Mouse (Mus musculus) gastrocnemius, postnatal 36 days (tissue): ENCODE data around the gene Stn1. TPM values are rescaled to one million over a fixed set of nuclear protein-coding genes. Genes with fewer than 3 reads are reported as not detected.
A peak's percentile ranks its signal among the peaks of the same experiment; 100 is the strongest.

Experiments used
- DNase-seq, 2 experiments: peaks; one replicate each; pipeline ENCODE4 v3.0.0; 2022
- intact Hi-C: fragments of 180-260 bp; cut with DNase I; formaldehyde crosslinking; loops from one replicate; pipeline ENCODE4 v1.15.1; 2025
- total RNA-seq, 2 experiments: library from RNA; stranded (reverse); gene quantifications; 2 replicates each; pipeline ENCODE4 v1.2.3; 2021

Stn1 gene
- total RNA-seq, 2 experiments from 2014 or later = 5.1 TPM

DNA sequence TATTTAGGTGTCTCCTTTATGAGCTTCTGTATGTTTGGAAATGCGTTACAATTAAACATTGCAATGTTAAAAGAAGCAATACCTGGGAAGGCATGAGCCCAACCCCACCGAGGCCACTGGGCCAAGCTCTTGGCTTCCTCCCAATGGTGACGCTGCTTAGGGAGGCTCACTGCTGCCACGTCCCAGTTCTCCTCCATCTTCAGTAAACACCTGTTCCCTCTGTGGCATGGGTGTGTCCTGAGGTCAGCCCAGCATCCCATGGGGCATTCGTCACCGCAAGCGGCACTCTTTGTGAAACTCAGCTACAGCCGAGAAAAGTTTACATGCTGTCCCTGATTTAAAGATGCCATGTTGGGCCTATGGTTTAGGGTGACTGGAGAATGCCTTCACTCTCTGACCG is 49.7 kb downstream of the Stn1 start:
- DNase-seq = no peak
- intact Hi-C loops = no loop called here

GRCm38 (mm10) chr19:47485997-47486566 is 51.2 kb downstream of the Stn1 start:
- intact Hi-C loops = no loop called here
- DNase-seq = no peak

- intact Hi-C loops = no loop called here
Observed at GRCm38 (mm10) chr19:47484110-47484509, 53.2 kb downstream of the Stn1 start.

DNA sequence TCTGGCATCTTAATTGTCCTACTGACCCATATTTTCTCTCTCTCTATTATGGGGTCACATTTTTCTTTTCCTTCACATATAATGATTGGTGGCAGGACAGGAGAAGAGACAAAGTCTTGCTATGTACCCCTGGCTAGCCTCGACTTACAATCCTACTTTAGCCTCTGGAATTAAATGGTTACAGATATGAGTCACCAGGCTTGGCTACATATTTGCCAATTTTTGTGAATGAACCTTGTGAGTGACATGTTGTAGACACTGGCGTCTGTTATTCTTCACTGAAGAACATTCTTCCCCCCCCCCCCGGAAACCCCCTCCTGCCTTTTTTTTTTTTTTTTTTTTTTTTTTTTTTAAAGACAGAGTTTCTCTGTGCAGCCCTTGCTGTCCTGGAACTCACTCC is 54.0 kb downstream of the Stn1 start:
- no peak for DNase-seq
- intact Hi-C loops = no loop called here

More at GRCm38 (mm10) chr19:47484110-47484509, 53.2 kb downstream of the Stn1 start:
- no peak for DNase-seq

- DNase-seq = no peak
- intact Hi-C loops = no loop called here
Observed at GRCm38 (mm10) chr19:47473453-47473852, 63.9 kb downstream of the Stn1 start.

DNA sequence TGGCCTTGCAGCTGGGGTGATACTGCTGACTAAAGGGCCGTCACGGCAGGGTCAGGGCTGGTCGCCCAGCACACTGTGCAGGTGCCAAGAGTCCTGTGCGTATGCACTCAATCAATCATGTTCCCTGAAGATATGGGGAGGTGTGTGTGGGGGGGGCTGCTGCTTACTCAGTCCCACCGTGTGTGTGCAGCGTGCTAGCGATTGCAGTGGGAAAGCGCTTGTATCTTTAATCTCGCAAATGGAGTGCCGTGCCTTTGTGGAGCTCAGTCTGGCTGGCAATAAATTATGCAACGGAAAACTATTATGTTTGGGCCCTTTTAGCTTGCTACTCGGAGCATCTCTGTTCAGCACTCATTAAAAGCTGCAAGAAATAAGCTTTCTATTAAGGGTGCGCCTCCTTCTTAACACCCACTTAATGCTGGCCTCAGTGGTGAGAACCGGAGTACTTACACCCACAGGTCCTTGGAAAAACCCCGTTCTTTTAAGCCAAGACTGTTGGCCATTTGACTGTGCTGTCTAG is 64.4 kb downstream of the Stn1 start:
- intact Hi-C loops = no loop called here

DNA sequence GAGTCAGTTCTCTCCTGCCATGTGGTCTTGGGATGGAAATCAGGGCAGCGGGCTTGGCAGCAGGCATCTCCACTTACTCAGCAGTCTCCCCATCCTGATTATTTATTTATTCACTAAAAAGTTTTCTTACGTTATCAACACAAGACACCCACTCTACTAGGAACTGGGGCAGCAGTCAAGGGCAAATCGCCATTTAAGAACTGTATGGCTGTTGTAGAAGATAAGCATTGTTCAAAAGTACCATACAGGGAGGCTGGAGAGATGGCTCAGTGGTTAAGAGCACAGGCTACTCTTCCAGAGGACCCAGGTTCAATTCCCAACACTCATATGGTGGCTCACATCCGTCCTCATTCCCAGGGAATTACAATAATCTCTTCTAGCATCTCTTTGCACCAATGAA is 65.5 kb downstream of the Stn1 start:
- DNase-seq = no peak
- intact Hi-C loops = no loop called here

More for the DNA sequence above, 64.4 kb downstream of the Stn1 start:
- DNase-seq = peak in 1 of 2 experiments; percentile 54

DNA sequence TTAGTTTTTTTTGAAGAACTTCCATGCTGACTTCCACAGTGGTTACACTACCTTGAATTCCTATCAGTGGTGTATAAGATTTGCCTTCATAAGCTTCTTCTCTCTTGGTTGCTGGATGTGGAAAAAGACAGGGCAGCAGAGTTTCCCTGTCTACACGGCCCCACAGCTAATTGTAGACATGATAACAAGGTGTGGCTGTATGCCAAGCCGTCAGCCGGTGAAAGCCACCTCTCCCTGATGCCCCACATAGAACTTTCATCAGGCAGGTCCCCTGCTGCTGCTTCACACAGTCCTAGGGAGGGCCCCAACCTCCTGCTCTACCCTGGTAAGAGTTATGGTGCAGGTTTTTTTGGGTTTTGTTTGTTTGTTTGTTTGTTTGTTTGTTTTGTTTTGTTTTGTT is 68.6 kb downstream of the Stn1 start:
- intact Hi-C loops = loop anchor here (5.0 kb wide), 1 partner anchor 34 kb away; no protein-coding TSS in a partner anchor
- DNase-seq = no peak

DNA sequence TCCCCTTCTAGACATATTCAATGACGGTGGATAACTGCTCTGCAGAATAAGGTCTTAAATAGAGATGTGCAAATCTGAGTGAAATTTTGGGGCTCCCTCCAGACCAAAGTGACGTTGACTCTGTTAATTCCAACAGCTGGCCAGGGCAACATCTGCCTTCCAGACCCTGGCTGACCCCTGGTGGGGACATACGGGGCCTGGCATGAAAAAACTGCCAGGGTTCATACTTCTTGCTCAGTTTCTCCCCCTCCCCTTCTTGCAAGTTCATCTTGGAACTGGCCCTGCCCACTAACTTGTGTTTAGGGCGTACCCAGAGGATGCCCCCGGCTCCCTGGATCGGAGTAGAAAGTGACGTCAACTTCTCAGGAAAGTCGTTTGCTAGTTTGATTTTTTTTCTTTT is 70.5 kb downstream of the Stn1 start:
- intact Hi-C loops = loop anchor here (5.0 kb wide), 1 partner anchor 36 kb away; no protein-coding TSS in a partner anchor
- DNase-seq = no peak

GRCm38 (mm10) chr19:47465467-47465866 is 71.8 kb downstream of the Stn1 start:
- no peak for DNase-seq
- intact Hi-C loops = loop anchor here (5.0 kb wide), 1 partner anchor 37 kb away; no protein-coding TSS in a partner anchor

- intact Hi-C loops = loop anchor here (1.0 to 5.0 kb wide), 3 partner anchors 38 to 108 kb away; no protein-coding TSS in a partner anchor
- DNase-seq = peak in 1 of 2 experiments; percentile 44
Observed at GRCm38 (mm10) chr19:47464304-47465241, 72.7 kb downstream of the Stn1 start, which contains the start of gene Sh3pxd2a. TSS of gene Sh3pxd2a (minus strand) at chr19:47464401.

DNA sequence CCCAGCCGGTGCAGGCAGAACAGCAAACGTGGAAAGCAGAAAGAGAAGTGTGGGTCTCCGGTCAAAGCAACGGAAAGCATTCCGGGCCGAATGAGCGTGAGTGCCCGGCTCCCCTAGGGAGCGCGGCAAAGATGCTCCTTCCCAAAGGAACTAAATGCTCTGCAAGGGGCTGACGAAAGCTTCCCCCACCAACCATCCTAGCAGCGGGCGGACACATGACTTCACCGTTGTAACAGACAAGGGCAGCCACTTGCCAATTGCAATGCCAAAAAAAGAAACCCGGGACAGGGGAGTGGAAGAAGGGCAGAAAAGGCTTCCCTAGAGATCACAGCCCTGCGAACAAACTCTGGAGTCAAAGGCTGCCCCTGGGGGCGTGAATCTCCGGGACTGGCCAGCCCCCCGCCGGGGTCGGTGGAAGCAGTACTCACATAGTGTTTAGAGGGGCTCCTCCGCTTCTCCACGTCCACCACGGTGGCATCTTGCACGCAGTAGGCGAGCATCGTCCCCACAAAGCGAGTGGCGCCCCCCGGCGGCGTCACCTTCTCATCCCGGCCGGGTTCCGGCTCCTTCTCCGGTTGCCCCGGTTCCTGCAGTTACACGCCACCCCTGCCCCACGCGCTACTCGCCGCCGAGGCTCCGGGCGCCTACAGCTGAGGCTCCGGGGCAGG is 73.5 kb downstream of the Stn1 start:
- peak; percentile 83 to 88 for DNase-seq
- intact Hi-C loops = loop anchor here (1.0 to 5.0 kb wide), 2 partner anchors 61 to 107 kb away; no protein-coding TSS in a partner anchor

- peak in 1 of 2 experiments; percentile 20 for DNase-seq
- intact Hi-C loops = loop anchor here (5.0 kb wide), 1 partner anchor 61 kb away; no protein-coding TSS in a partner anchor
Observed at GRCm38 (mm10) chr19:47463206-47463605, 74.1 kb downstream of the Stn1 start.

GRCm38 (mm10) chr19:47462725-47463124 is 74.6 kb downstream of the Stn1 start:
- intact Hi-C loops = loop anchor here (5.0 kb wide), 1 partner anchor 60 kb away; no protein-coding TSS in a partner anchor
- DNase-seq = no peak

DNA sequence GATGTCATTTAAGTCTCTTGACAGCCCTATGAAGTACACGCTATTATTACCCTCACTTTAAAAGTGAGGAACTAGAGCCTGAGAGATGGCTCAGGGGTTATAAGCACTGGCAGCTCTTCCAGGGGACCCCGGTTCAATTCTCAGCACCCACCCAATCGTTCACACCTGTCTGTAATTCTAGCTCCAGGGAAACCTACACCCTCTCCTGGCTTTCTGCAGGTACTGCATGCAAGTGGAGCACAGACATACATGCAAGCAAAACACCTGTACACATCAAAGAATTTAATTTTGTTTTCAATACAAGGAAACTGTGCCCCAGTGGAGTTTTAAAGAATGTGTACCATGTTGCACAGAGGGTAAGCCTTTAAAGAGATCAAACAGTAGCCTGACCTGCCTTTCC is 75.5 kb downstream of the Stn1 start:
- intact Hi-C loops = loop anchor here (5.0 kb wide), 1 partner anchor 60 kb away; no protein-coding TSS in a partner anchor
- DNase-seq = no peak

DNA sequence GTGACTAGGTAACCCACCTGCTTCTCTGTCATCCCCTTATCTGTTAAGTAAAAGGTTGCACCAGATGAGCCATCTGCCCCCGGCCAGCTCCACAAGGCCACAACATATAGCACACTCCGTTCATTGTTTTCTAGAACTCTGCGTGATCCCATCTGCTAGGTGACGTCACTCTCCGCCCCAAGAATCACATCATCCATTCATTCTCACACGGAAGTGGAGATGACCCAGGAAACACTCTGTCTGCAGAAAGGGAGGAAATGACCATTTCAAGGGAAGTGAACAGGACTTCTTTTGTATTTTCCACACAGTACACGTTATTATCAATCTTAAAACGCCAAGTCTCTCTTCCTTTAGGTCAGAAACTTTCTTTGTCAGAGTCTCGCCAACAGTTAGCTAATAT is 75.9 kb downstream of the Stn1 start:
- intact Hi-C loops = loop anchor here (5.0 kb wide), 1 partner anchor 59 kb away; no protein-coding TSS in a partner anchor
- DNase-seq = no peak

DNA sequence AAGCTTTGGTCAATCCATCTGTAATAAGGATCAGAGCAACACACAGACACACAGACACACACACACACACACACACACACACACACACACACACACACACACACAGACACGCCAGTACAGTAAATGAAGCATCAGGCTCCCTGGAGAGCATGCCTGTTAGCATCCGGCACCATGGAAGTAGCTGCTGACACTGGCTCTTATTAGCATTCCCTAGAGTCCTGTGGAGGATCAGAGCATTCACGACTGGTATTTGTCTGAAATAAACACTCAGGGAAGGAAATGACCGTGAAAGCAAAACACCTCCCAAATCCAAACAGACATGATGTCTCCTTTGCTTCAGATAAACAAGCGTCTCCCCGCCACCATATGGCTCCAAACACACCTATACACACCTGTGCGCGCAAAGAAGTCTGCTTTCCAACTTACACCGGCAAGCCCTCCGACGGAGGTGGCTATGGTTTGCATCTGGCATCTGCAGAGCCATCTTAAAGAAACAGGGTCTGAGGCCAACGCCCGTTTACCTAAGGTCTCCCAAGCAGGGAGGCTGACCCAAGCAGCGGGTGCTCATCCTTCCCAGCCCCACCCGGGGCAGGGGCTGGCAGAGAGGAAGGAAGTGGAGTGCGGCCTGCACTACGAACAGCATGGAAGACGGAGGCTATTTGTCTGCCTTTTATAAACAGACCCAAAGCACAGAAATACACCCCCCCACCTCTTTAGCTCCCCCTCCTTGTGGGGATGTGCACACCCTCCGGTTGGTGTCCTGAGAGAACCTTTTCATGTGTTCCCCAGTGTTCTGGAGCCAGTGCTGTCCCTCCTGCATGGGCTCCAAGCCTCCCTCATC is 77.0 kb downstream of the Stn1 start:
- DNase-seq = peak in 1 of 2 experiments; percentile 1
- intact Hi-C loops = loop anchor here (5.0 kb wide), 1 partner anchor 58 kb away; no protein-coding TSS in a partner anchor

GRCm38 (mm10) chr19:47459214-47459613 is 78.1 kb downstream of the Stn1 start:
- DNase-seq = peak in 1 of 2 experiments; percentile 17

DNA sequence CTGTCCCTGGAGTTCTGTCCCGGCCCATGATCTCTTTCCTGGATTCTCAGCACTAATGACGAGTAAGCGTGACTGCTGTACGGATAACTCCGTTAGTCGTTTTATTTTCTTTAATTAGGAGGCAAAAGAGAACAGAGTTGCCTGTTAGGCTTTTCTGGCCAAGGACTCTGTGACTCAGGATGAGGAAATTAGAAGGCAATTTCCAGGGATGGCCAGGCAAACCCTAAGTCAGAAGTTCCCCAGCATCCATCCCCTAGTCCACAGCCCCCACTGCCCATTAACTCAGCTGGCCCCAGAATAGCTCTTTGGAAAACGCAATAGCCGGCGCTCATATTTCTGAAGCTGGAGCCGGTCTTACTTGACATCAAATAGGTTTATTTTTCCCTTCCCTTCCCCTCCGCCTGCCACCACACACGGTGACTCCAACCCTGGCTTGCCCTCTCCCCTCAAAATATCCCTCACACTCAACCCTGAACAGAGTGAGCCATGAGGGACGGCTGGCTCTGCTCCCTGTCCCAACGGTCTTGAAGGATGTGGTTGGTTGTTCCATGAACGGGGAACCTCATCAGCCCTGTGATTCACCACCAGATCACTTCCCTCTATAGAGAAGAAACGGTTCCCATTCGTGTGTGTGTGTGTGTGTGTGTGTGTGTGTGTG is 78.7 kb downstream of the Stn1 start:
- intact Hi-C loops = no loop called here
- peak; percentile 46 to 54 for DNase-seq

More at GRCm38 (mm10) chr19:47459214-47459613, 78.1 kb downstream of the Stn1 start:
- intact Hi-C loops = no loop called here
